In genomic region chr12:95695834-95696521, GRCm38 (mm10) we compare ENCODE assay signal across 8 mouse cellular contexts. TPM values are rescaled to one million over a fixed set of nuclear protein-coding genes. Genes with fewer than 3 reads are reported as not detected.
DNase-seq lines count a peak whose midpoint lies in the region; ATAC-seq lines count a peak whose summit lies in the region.

No protein-coding gene starts in this region.

- H3K79me2 ChIP-seq in macrophage (ENCODE audit: inconsistent target), result peaks cover 38% of the 10 kb centered on the region

- DNase-seq in kidney, adult 9 months, result peak; percentile 16
- DNase-seq in kidney, adult 8-10 months, result no peak
- peak; percentile 42 for DNase-seq in WW6 (ENCODE audit: low read depth, low spot score)
- no peak for DNase-seq in ovary, adult 18-20 months (ENCODE audit: low spot score)
- DNase-seq in frontal cortex, postnatal 10 days (ENCODE audit: low spot score in 2 of 2), result no peak
- DNase-seq in cerebellum, adult 11 months, result no peak

- H3K27me3 ChIP-seq in heart, embryonic 16.5 days (ENCODE audit: control insufficient read depth, insufficient read depth, low read length), result no peaks in the 10 kb centered on the region

- H3K36me3 ChIP-seq in heart, embryonic 16.5 days (ENCODE audit: control insufficient read depth, insufficient read depth), result no peaks in the 10 kb centered on the region
- no peaks in the 10 kb centered on the region for H3K36me3 ChIP-seq in macrophage (ENCODE audit: inconsistent target)

- H3K4me1 ChIP-seq in heart, embryonic 16.5 days (ENCODE audit: control insufficient read depth, insufficient read depth, low read length), result peaks cover 27% of the 10 kb centered on the region

- H3K4me3 ChIP-seq in heart, embryonic 16.5 days (ENCODE audit: low read length), result peak overlapping the region; percentile 91
- H3K4me3 ChIP-seq in macrophage (ENCODE audit: inconsistent target), result peak overlapping the region; percentile 42

- H3K9me3 ChIP-seq in heart, embryonic 16.5 days (replicated peaks; ENCODE audit: control insufficient read depth, low read length), result no peaks in the 10 kb centered on the region

- H3K27ac ChIP-seq in heart, embryonic 16.5 days (ENCODE audit: low read length), result peak overlapping the region; percentile 96
- no peak overlapping the region for H3K27ac ChIP-seq in macrophage

- peak overlapping the region; percentile 87 for H3K4me2 ChIP-seq in heart, embryonic 16.5 days (ENCODE audit: low read depth, low read length)

- H3K9ac ChIP-seq in heart, embryonic 16.5 days (ENCODE audit: low read length), result peak overlapping the region; percentile 93

- ATAC-seq in heart, embryonic 16.5 days (replicated peaks; ENCODE audit: extremely low read depth, insufficient read depth, low FRiP score), result no peak

- WGBS in heart, embryonic 16.5 days, result 2% methylated on average over 28 of the region's 28 CpGs
- 7% methylated on average over 22 of the region's 28 CpGs for WGBS in macrophage (ENCODE audit: missing documents)

RNA-seq across cellular contexts. Expression of gene Flrt2, which starts 4.0 kb away (rescaled TPM):
- polyA plus RNA-seq in heart, embryonic 16.5 days (2015; fragmentation: Nextera tagmentation; extraction: Ambion mirVana), result 14.4 and 17.8 TPM in 2 replicates
- total RNA-seq in macrophage (2018; cell fraction: chromatin; rRNA removed), result 10 to 100 TPM in 6 of 26 experiments, 1 to 10 TPM in 20; 2.7 to 18.8 (median 7.3) TPM
- 10 to 100 TPM in 5 of 26 experiments, 1 to 10 TPM in 21; 6.6 to 15.2 (median 8.9) TPM for total RNA-seq in macrophage (2018; cell fraction: cytosol; rRNA removed)
- 10 to 100 TPM in 22 of 26 experiments, 1 to 10 TPM in 4; 7.5 to 28.9 (median 12.0) TPM for total RNA-seq in macrophage (2018; cell fraction: nucleus; rRNA removed)
- 3.3 to 8.4 TPM (median 4.5 TPM) in 3 replicates for polyA plus RNA-seq in macrophage (2018)

Comparison
In these comparisons a context has a peak if more than half of its experiments do, and no peak if none do; other contexts are left out.
1. DNase-seq: peak in kidney, adult 9 months (single experiment) and WW6 (single experiment); none in kidney, adult 8-10 months (0 of 2), ovary, adult 18-20 months (single experiment), frontal cortex, postnatal 10 days (0 of 2) and cerebellum, adult 11 months (single experiment).